Comparison of ENCODE assay signal across 8 mouse cellular contexts in genomic region chr9:7763614-7764300, GRCm38 (mm10). TPM values are rescaled to one million over a fixed set of nuclear protein-coding genes. Genes with fewer than 3 reads are reported as not detected.
A peak's percentile ranks its signal among the peaks of the same experiment; 100 is the strongest.
DNase-seq lines count a peak whose midpoint lies in the region; ATAC-seq lines count a peak whose summit lies in the region.

Tmem123 (plus strand) TSS chr9:7764041.

- H3K4me2 ChIP-seq in hindbrain, embryonic 16.5 days (ENCODE audit: low read length): peak within 1 kb of the TSS; percentile 88

- peaks cover 4% of the 10 kb centered on the region for H3K9me3 ChIP-seq in hindbrain, embryonic 16.5 days (ENCODE audit: control insufficient read depth, low read length)

- peak within 1 kb of the TSS; percentile 74 for H3K4me3 ChIP-seq in hindbrain, embryonic 16.5 days (ENCODE audit: low read length)
- H3K4me3 ChIP-seq in macrophage (ENCODE audit: inconsistent target): peak within 1 kb of the TSS; percentile 80

- H3K4me1 ChIP-seq in hindbrain, embryonic 16.5 days (ENCODE audit: control insufficient read depth, insufficient read depth, low read depth, low read length): peaks cover 6% of the 10 kb centered on the region

- peak within 1 kb of the TSS; percentile 75 for H3K9ac ChIP-seq in hindbrain, embryonic 16.5 days (ENCODE audit: low read depth, low read length)

- H3K79me2 ChIP-seq in macrophage (ENCODE audit: inconsistent target): peaks cover 39% of the 10 kb centered on the region

- peak; percentile 98 for ATAC-seq in hindbrain, embryonic 16.5 days

- peaks cover 4% of the 10 kb centered on the region for H3K27me3 ChIP-seq in hindbrain, embryonic 16.5 days (replicated peaks; ENCODE audit: control insufficient read depth, insufficient read depth, low read length)

- DNase-seq in WW6 (ENCODE audit: low read depth, low spot score): peak; percentile 96
- peak; percentile 72 to 88 for DNase-seq in cerebellum, postnatal 4 days (ENCODE audit: low spot score in 2 of 2)
- DNase-seq in gastrocnemius, adult 18-20 months (ENCODE audit: low spot score): peak; percentile 100
- peak; percentile 93 to 94 for DNase-seq in left cerebral cortex, adult 18-20 months (ENCODE audit: low spot score in 2 of 2)
- DNase-seq in right cerebral cortex, adult 18-20 months: peak; percentile 97
- DNase-seq in urinary bladder, postnatal 10 days (ENCODE audit: low spot score): peak; percentile 95

- under 1% methylated on average over 52 of the region's 52 CpGs for WGBS in hindbrain, embryonic 16.5 days
- WGBS in macrophage (ENCODE audit: missing documents): under 1% methylated on average over 47 of the region's 52 CpGs

- no peaks in the 10 kb centered on the region for H3K36me3 ChIP-seq in hindbrain, embryonic 16.5 days (ENCODE audit: control insufficient read depth, insufficient read depth, low read length)
- H3K36me3 ChIP-seq in macrophage (ENCODE audit: inconsistent target): no peaks in the 10 kb centered on the region; the same call in 1 of the 2 replicates

- peak within 1 kb of the TSS; percentile 52 for H3K27ac ChIP-seq in hindbrain, embryonic 16.5 days (ENCODE audit: low read depth, low read length)
- H3K27ac ChIP-seq in macrophage: peak within 1 kb of the TSS; percentile 65

RNA-seq across cellular contexts. Expression of gene Tmem123, which starts in this region (rescaled TPM):
- total RNA-seq in gastrocnemius, adult 18-20 months (2021): 10 to 100 TPM; 23.2 to 24.6 TPM
- 20.4 and 23.0 TPM in 2 replicates for polyA plus RNA-seq in hindbrain, embryonic 16.5 days (2015; fragmentation: Nextera tagmentation; extraction: Ambion mirVana)
- total RNA-seq in left cerebral cortex, adult 18-20 months (2021): 1 to 10 TPM; 8.8 to 9.5 TPM
- 10 to 100 TPM in 18 of 26 experiments, 1 to 10 TPM in 8; 5.0 to 46.5 (median 13.0) TPM for total RNA-seq in macrophage (2018; cell fraction: chromatin; rRNA removed)
- total RNA-seq in macrophage (2018; cell fraction: cytosol; rRNA removed): 100 to 1,000 TPM in 2 of 26 experiments, 10 to 100 TPM in 24; 60.5 to 104 (median 78.0) TPM
- 10 to 100 TPM; 16.4 to 81.5 (median 49.4) TPM for total RNA-seq in macrophage (2018; cell fraction: nucleus; rRNA removed)
- polyA plus RNA-seq in macrophage (2018): 69.1 to 94.1 TPM (median 88.5 TPM) in 3 replicates

Comparison
In these comparisons a context has a peak if more than half of its experiments do, and no peak if none do; other contexts are left out.
1. Peak in every context shown above with its lines: DNase-seq, ATAC-seq, H3K4me3 ChIP-seq and H3K27ac ChIP-seq.